Mouse (Mus musculus): Measurements from ENCODE around the gene Pitpnm1.

GRCm38 (mm10) chr19:4115816-4116215 lies 16.0 kb downstream of the Pitpnm1 start:
- TF ChIP-seq USF1 (IDR thresholded peaks at IDR 0.05; ENCODE audit: low read depth, low read length) (no peak), TCF12 (IDR thresholded peaks at IDR 0.05; ENCODE audit: low read depth, low read length) (no peak), PAX5 (IDR thresholded peaks at IDR 0.05; ENCODE audit: low read length) (no peak), TBP (conservative IDR thresholded peaks at IDR 0.05; ENCODE audit: low read depth, low read length) (no peak), CTCF (conservative IDR thresholded peaks at IDR 0.05 in 1 of 2, IDR thresholded peaks at IDR 0.05 in 1 of 2; ENCODE audit: low read depth in 2 of 2, low read length in 2 of 2) (no peak), EP300 (IDR thresholded peaks at IDR 0.05; ENCODE audit: low read length) (no peak), ZNF384 (IDR thresholded peaks at IDR 0.05; ENCODE audit: low read depth, low read length) (no peak), POLR2A (IDR thresholded peaks at IDR 0.05; ENCODE audit: low read depth, low read length) (no peak), CHD1 (IDR thresholded peaks at IDR 0.05; ENCODE audit: low read depth, low read length) (no peak), JUN (IDR thresholded peaks at IDR 0.05; ENCODE audit: insufficient read depth, low read depth, low read length) (no peak)
